Mouse (Mus musculus): ENCODE data around the gene Dock9. TPM values are rescaled to one million over a fixed set of nuclear protein-coding genes. Genes with fewer than 3 reads are reported as not detected.

Dock9 gene
- polyA plus RNA-seq, 1 experiment from 2014 or later, result 7.3 TPM

- no peaks in the 10 kb centered on the region for H3K9me3 ChIP-seq
- H3K4me2 ChIP-seq, result no peak overlapping the region
- no peak overlapping the region for H3K9ac ChIP-seq
- 26% methylated on average over 7 of the region's 7 CpGs for WGBS
- no peak overlapping the region for H3K4me3 ChIP-seq
- ATAC-seq (ENCODE audit: low FRiP score), result no peak
- no peaks in the 10 kb centered on the region for H3K36me3 ChIP-seq
- peaks cover 37% of the 10 kb centered on the region for H3K4me1 ChIP-seq (replicated peaks)
- peak overlapping the region; percentile 48 for H3K27ac ChIP-seq
- 0 out of 2 replicates have a peak, but pooled peaks cover 8% of the 10 kb centered on the region for H3K27me3 ChIP-seq
These were observed 233.0 kb downstream of the Dock9 start for GRCm38 (mm10) chr14:121564656-121565055.

- 0 out of 2 replicates have a peak, but pooled peaks cover 10% of the 10 kb centered on the region for H3K27me3 ChIP-seq
- ATAC-seq (ENCODE audit: low FRiP score), result no peak
- 72% methylated on average over 4 of the region's 4 CpGs for WGBS
- H3K4me3 ChIP-seq, result no peak overlapping the region
- H3K27ac ChIP-seq, result no peak overlapping the region
- H3K4me1 ChIP-seq (replicated peaks), result peaks cover 37% of the 10 kb centered on the region
- no peaks in the 10 kb centered on the region for H3K36me3 ChIP-seq
- no peak overlapping the region for H3K4me2 ChIP-seq
- no peak overlapping the region for H3K9ac ChIP-seq
- H3K9me3 ChIP-seq, result no peaks in the 10 kb centered on the region
These were observed 233.7 kb downstream of the Dock9 start for GRCm38 (mm10) chr14:121563954-121564353.

- no peak for ATAC-seq (ENCODE audit: low FRiP score)
- WGBS, result 68% methylated on average over 13 of the region's 13 CpGs
These were observed 238.6 kb downstream of the Dock9 start for GRCm38 (mm10) chr14:121559026-121559425.

GRCm38 (mm10) chr14:121556401-121557315 is 241.0 kb downstream of the Dock9 start:
- no peak overlapping the region; the same call in 1 of the 2 replicates for H3K27ac ChIP-seq
- ATAC-seq (ENCODE audit: low FRiP score), result no peak
- 56% methylated on average over 21 of the region's 21 CpGs for WGBS
- no peaks in the 10 kb centered on the region for H3K9me3 ChIP-seq
- H3K4me2 ChIP-seq, result no peak overlapping the region
- H3K9ac ChIP-seq, result no peak overlapping the region
- H3K4me1 ChIP-seq (replicated peaks), result peaks cover 7% of the 10 kb centered on the region; the same call in 1 of the 2 replicates
- 0 out of 2 replicates have a peak, but pooled peaks cover 4% of the 10 kb centered on the region for H3K36me3 ChIP-seq
- no peak overlapping the region for H3K4me3 ChIP-seq
- H3K27me3 ChIP-seq, result 0 out of 2 replicates have a peak, but pooled peaks cover 2% of the 10 kb centered on the region

More at GRCm38 (mm10) chr14:121559026-121559425, 238.6 kb downstream of the Dock9 start:
- Histone ChIP-seq H3K4me3 (no peak overlapping the region), H3K27ac (no peak overlapping the region), H3K36me3 (0 out of 2 replicates have a peak, but pooled peaks cover 4% of the 10 kb centered on the region), H3K9ac (no peak overlapping the region), H3K4me1 (replicated peaks) (peaks cover 9% of the 10 kb centered on the region), H3K4me2 (no peak overlapping the region), H3K27me3 (0 out of 2 replicates have a peak, but pooled peaks cover 10% of the 10 kb centered on the region), H3K9me3 (no peaks in the 10 kb centered on the region)

GRCm38 (mm10) chr14:121553785-121554184 is 243.9 kb downstream of the Dock9 start:
- no peak overlapping the region for H3K4me2 ChIP-seq
- no peak overlapping the region for H3K9ac ChIP-seq
- H3K4me3 ChIP-seq, result no peak overlapping the region
- H3K9me3 ChIP-seq, result no peaks in the 10 kb centered on the region
- peaks cover 7% of the 10 kb centered on the region; the same call in 1 of the 2 replicates for H3K4me1 ChIP-seq (replicated peaks)
- peaks cover 8% of the 10 kb centered on the region; the same call in 1 of the 2 replicates for H3K36me3 ChIP-seq
- no peaks in the 10 kb centered on the region for H3K27me3 ChIP-seq
- ATAC-seq (ENCODE audit: low FRiP score), result no peak
- no peak overlapping the region for H3K27ac ChIP-seq

GRCm38 (mm10) chr14:121552586-121552985 is 245.1 kb downstream of the Dock9 start:
- H3K9ac ChIP-seq, result no peak overlapping the region
- H3K9me3 ChIP-seq, result no peaks in the 10 kb centered on the region
- peaks cover 8% of the 10 kb centered on the region; the same call in 1 of the 2 replicates for H3K36me3 ChIP-seq
- no peak overlapping the region for H3K4me2 ChIP-seq
- H3K4me3 ChIP-seq, result no peak overlapping the region
- peaks cover 7% of the 10 kb centered on the region; the same call in 1 of the 2 replicates for H3K4me1 ChIP-seq (replicated peaks)
- no peak overlapping the region for H3K27ac ChIP-seq
- no peak for ATAC-seq (ENCODE audit: low FRiP score)
- H3K27me3 ChIP-seq, result no peaks in the 10 kb centered on the region
- WGBS, result 81% methylated on average over 5 of the region's 5 CpGs

- Histone ChIP-seq H3K9me3 (no peaks in the 10 kb centered on the region), H3K27me3 (no peaks in the 10 kb centered on the region), H3K9ac (no peak overlapping the region), H3K4me2 (no peak overlapping the region), H3K4me3 (no peak overlapping the region), H3K27ac (no peak overlapping the region), H3K36me3 (peaks cover 13% of the 10 kb centered on the region), H3K4me1 (replicated peaks) (no peaks in the 10 kb centered on the region)
- ATAC-seq (ENCODE audit: low FRiP score), result no peak
- WGBS, result 79% methylated on average over 6 of the region's 6 CpGs
These were observed 247.8 kb downstream of the Dock9 start for GRCm38 (mm10) chr14:121549834-121550233.

- H3K27ac ChIP-seq, result no peak overlapping the region
- 63% methylated on average over 7 of the region's 7 CpGs for WGBS
- H3K4me1 ChIP-seq (replicated peaks), result no peaks in the 10 kb centered on the region
- H3K9ac ChIP-seq, result no peak overlapping the region
- ATAC-seq (ENCODE audit: low FRiP score), result no peak
- no peaks in the 10 kb centered on the region for H3K27me3 ChIP-seq
- H3K9me3 ChIP-seq, result no peaks in the 10 kb centered on the region
- no peak overlapping the region for H3K4me2 ChIP-seq
- peaks cover 11% of the 10 kb centered on the region for H3K36me3 ChIP-seq
- H3K4me3 ChIP-seq, result no peak overlapping the region
These were observed 249.9 kb downstream of the Dock9 start for GRCm38 (mm10) chr14:121547745-121548144.

- Histone ChIP-seq H3K4me3 (no peak overlapping the region), H3K9ac (no peak overlapping the region), H3K27ac (no peak overlapping the region), H3K4me2 (no peak overlapping the region), H3K27me3 (no peaks in the 10 kb centered on the region), H3K4me1 (replicated peaks) (no peaks in the 10 kb centered on the region), H3K36me3 (peaks cover 11% of the 10 kb centered on the region), H3K9me3 (no peaks in the 10 kb centered on the region)
- ATAC-seq (ENCODE audit: low FRiP score), result no peak
- 87% methylated on average over 5 of the region's 5 CpGs for whole genome bisulfite sequencing
These were observed 251.0 kb downstream of the Dock9 start for GRCm38 (mm10) chr14:121546621-121547020.

GRCm38 (mm10) chr14:121545551-121546331 is 251.9 kb downstream of the Dock9 start:
- Histone ChIP-seq H3K4me1 (replicated peaks) (no peaks in the 10 kb centered on the region), H3K9me3 (no peaks in the 10 kb centered on the region), H3K27me3 (no peaks in the 10 kb centered on the region), H3K9ac (no peak overlapping the region), H3K4me2 (no peak overlapping the region), H3K4me3 (no peak overlapping the region), H3K27ac (no peak overlapping the region), H3K36me3 (peaks cover 11% of the 10 kb centered on the region)
- no peak for ATAC-seq (ENCODE audit: low FRiP score)
- WGBS, result 88% methylated on average over 14 of the region's 14 CpGs

- no peak overlapping the region for H3K9ac ChIP-seq
- 90% methylated on average over 7 of the region's 7 CpGs for WGBS
- no peak overlapping the region for H3K27ac ChIP-seq
- H3K4me1 ChIP-seq (replicated peaks), result no peaks in the 10 kb centered on the region
- ATAC-seq (ENCODE audit: low FRiP score), result no peak
- no peaks in the 10 kb centered on the region for H3K9me3 ChIP-seq
- H3K27me3 ChIP-seq, result no peaks in the 10 kb centered on the region
- no peak overlapping the region for H3K4me2 ChIP-seq
- peaks cover 7% of the 10 kb centered on the region for H3K36me3 ChIP-seq
- no peak overlapping the region for H3K4me3 ChIP-seq
These were observed 256.4 kb downstream of the Dock9 start for GRCm38 (mm10) chr14:121541262-121541661.

GRCm38 (mm10) chr14:121534501-121534900 is 263.1 kb downstream of the Dock9 start:
- no peak for ATAC-seq (ENCODE audit: low FRiP score)
- 88% methylated on average over 3 of the region's 3 CpGs for WGBS
- no peaks in the 10 kb centered on the region for H3K9me3 ChIP-seq

More at GRCm38 (mm10) chr14:121534501-121534900, 263.1 kb downstream of the Dock9 start:
- no peaks in the 10 kb centered on the region for H3K4me1 ChIP-seq (replicated peaks)
- no peaks in the 10 kb centered on the region for H3K27me3 ChIP-seq
- H3K27ac ChIP-seq, result no peak overlapping the region
- no peak overlapping the region for H3K4me2 ChIP-seq
- H3K9ac ChIP-seq, result no peak overlapping the region
- H3K4me3 ChIP-seq, result no peak overlapping the region
- no peaks in the 10 kb centered on the region for H3K36me3 ChIP-seq
